Mouse (Mus musculus): ENCODE measurements at regions not wholly inside any gene's neighbourhood (a gene's known extent, or its start where the extent isn't known, plus 50 kb on each side); places are given as distances from the start of the nearest gene placed in this dataset.

- TF ChIP-seq CTCF (IDR thresholded peaks at IDR 0.05; ENCODE audit: low read depth, low read length): no peak
- peak; percentile 76 for TF ChIP-seq EP300 (IDR thresholded peaks at IDR 0.05; ENCODE audit: insufficient read depth, low read depth, low read length)
These were observed 67.2 kb upstream of the Rapgef5 start for GRCm38 (mm10) chr12:117449080-117449479.

All from ES-Bruce4 (cell line).